Mouse (Mus musculus) liver, postnatal 0 days (tissue): Measurements from ENCODE around the gene Adcy5.

Source experiments
- CTCF ChIP-seq: sonication (generic); IDR thresholded peaks from 2 replicates; pipeline ENCODE4 v1.5.1; 2016; ENCODE audit warnings: antibody characterized with exemption, low read depth
- EP300 ChIP-seq: IDR thresholded peaks from 2 replicates; pipeline ENCODE4 v1.6.1; 2016; ENCODE audit warnings: antibody characterized with exemption, low read depth, mild to moderate bottlenecking

GRCm38 (mm10) chr16:35229582-35229981, 74.9 kb downstream of the Adcy5 start:
- TF ChIP-seq CTCF = no peak
- no peak for TF ChIP-seq EP300
